Mouse (Mus musculus) ES-Bruce4 (cell line): ENCODE measurements around the gene Galnt18. TPM values are rescaled to one million over a fixed set of nuclear protein-coding genes. Genes with fewer than 3 reads are reported as not detected.

Source experiments
- H3K27ac ChIP-seq: 2 replicates; pipeline ENCODE4 v1.5.1; 2012; ENCODE audit warnings: low read length, inconsistent platforms; ENCODE audit not compliant: insufficient read depth
- H3K27me3 ChIP-seq: 2 replicates; pipeline ENCODE4 v1.6.1; 2012; ENCODE audit warnings: mild to moderate bottlenecking, low read length, inconsistent platforms; ENCODE audit not compliant: control insufficient read depth, poor library complexity, insufficient read depth, severe bottlenecking
- H3K36me3 ChIP-seq: 2 replicates; pipeline ENCODE4 v1.6.1; 2012; ENCODE audit warnings: inconsistent platforms, mild to moderate bottlenecking, low read length, moderate library complexity; ENCODE audit not compliant: control insufficient read depth, poor library complexity, insufficient read depth, severe bottlenecking
- H3K4me1 ChIP-seq: one replicate; pipeline ENCODE4 v1.8.1; 2011; ENCODE audit warnings: low read length; ENCODE audit not compliant: control insufficient read depth, insufficient read depth
- H3K4me3 ChIP-seq: 2 replicates; pipeline ENCODE4 v1.5.1; 2011; ENCODE audit warnings: low read depth, mild to moderate bottlenecking, low read length
- H3K9ac ChIP-seq: 2 replicates; pipeline ENCODE4 v1.6.1; 2012; ENCODE audit warnings: low read depth, mild to moderate bottlenecking, inconsistent platforms; ENCODE audit not compliant: poor library complexity, severe bottlenecking
- H3K9me3 ChIP-seq: replicated peaks from 2 replicates; pipeline ENCODE4 v1.6.1; 2012; ENCODE audit warnings: mild to moderate bottlenecking, low read length, inconsistent platforms; ENCODE audit not compliant: control insufficient read depth, poor library complexity, insufficient read depth, severe bottlenecking
- CTCF ChIP-seq: IDR thresholded peaks from one replicate; pipeline ENCODE4 v1.8.1; 2011; ENCODE audit warnings: low read depth, low read length
- EP300 ChIP-seq: IDR thresholded peaks from 2 replicates; pipeline ENCODE4 v1.6.1; 2011; ENCODE audit warnings: low read depth, low read length; ENCODE audit not compliant: insufficient read depth
- POLR2A ChIP-seq: IDR thresholded peaks from one replicate; pipeline ENCODE4 v1.8.1; 2011; ENCODE audit warnings: low read length; ENCODE audit not compliant: insufficient read depth
- polyA plus RNA-seq: library from polyadenylated mRNA; stranded (reverse); fragments of >200 nt; gene quantifications from 2 replicates; pipeline ENCODE4 v1.2.4, GENCODE M21; 2011; ENCODE audit warnings: low read depth; ENCODE audit not compliant: missing spikeins, insufficient read depth, insufficient read length

Galnt18 gene
- polyA plus RNA-seq, 1 experiment, result 2.6 TPM

GRCm38 (mm10) chr7:111730346-111731269, 49.2 kb downstream of the Galnt18 start:
- Histone ChIP-seq H3K4me3 (no peak overlapping the region), H3K27ac (no peak overlapping the region), H3K9ac (no peak overlapping the region), H3K4me1 (no peaks in the 10 kb centered on the region), H3K36me3 (no peaks in the 10 kb centered on the region), H3K27me3 (no peaks in the 10 kb centered on the region), H3K9me3 (no peaks in the 10 kb centered on the region)
- no peak for TF ChIP-seq EP300
- TF ChIP-seq POLR2A, result no peak
- TF ChIP-seq CTCF, result no peak

GRCm38 (mm10) chr7:111726928-111727327, 52.8 kb downstream of the Galnt18 start:
- Histone ChIP-seq H3K27ac (no peak overlapping the region), H3K4me3 (no peak overlapping the region), H3K4me1 (no peaks in the 10 kb centered on the region), H3K27me3 (no peaks in the 10 kb centered on the region), H3K9ac (no peak overlapping the region), H3K9me3 (no peaks in the 10 kb centered on the region), H3K36me3 (no peaks in the 10 kb centered on the region)
- TF ChIP-seq CTCF (no peak), POLR2A (no peak), EP300 (no peak)

DNA sequence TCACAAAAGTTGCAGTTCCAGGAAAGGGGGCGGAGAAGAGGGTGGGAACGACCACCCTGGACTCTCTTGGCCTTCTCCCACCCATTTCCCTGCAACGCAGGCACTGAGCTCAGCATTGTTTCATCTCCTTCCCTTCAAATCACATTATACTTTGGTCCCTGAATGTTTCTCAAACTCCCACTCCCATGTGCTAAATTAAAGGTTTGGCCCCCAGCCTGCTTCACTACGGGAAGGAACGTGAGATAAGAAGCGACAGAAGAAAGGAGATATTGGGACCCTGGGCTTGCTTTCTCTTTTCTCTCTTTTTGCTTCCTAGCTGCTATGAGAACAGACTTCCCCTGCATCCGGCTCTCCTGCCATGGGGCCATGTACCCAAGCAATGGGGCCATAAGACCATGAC, 55.0 kb downstream of the Galnt18 start:
- TF ChIP-seq EP300, result no peak
- no peak for TF ChIP-seq POLR2A
- no peak for TF ChIP-seq CTCF
- no peak overlapping the region for H3K9ac ChIP-seq

GRCm38 (mm10) chr7:111724004-111724403, 55.8 kb downstream of the Galnt18 start:
- H3K36me3 ChIP-seq, result no peaks in the 10 kb centered on the region
- no peaks in the 10 kb centered on the region for H3K4me1 ChIP-seq
- no peak for TF ChIP-seq EP300
- TF ChIP-seq CTCF, result no peak
- TF ChIP-seq POLR2A, result no peak
- H3K27me3 ChIP-seq, result no peaks in the 10 kb centered on the region
- no peak overlapping the region for H3K27ac ChIP-seq
- no peak overlapping the region for H3K4me3 ChIP-seq
- H3K9ac ChIP-seq, result no peak overlapping the region
- H3K9me3 ChIP-seq, result no peaks in the 10 kb centered on the region

More for the DNA sequence above, 55.0 kb downstream of the Galnt18 start:
- Histone ChIP-seq H3K27me3 (no peaks in the 10 kb centered on the region), H3K4me3 (no peak overlapping the region), H3K9me3 (no peaks in the 10 kb centered on the region), H3K27ac (no peak overlapping the region), H3K4me1 (no peaks in the 10 kb centered on the region), H3K36me3 (no peaks in the 10 kb centered on the region)

- Histone ChIP-seq H3K9ac (no peak overlapping the region), H3K27ac (no peak overlapping the region), H3K4me3 (no peak overlapping the region), H3K4me1 (no peaks in the 10 kb centered on the region), H3K9me3 (no peaks in the 10 kb centered on the region), H3K27me3 (no peaks in the 10 kb centered on the region), H3K36me3 (no peaks in the 10 kb centered on the region)
- TF ChIP-seq CTCF (no peak), POLR2A (no peak), EP300 (no peak)
These were observed 58.5 kb downstream of the Galnt18 start for GRCm38 (mm10) chr7:111721308-111721698.

- H3K27ac ChIP-seq, result no peak overlapping the region
- H3K9ac ChIP-seq, result no peak overlapping the region
- no peak overlapping the region for H3K4me3 ChIP-seq
- no peaks in the 10 kb centered on the region for H3K27me3 ChIP-seq
- H3K9me3 ChIP-seq, result no peaks in the 10 kb centered on the region
- TF ChIP-seq POLR2A (no peak), EP300 (no peak), CTCF (no peak)
- no peaks in the 10 kb centered on the region for H3K36me3 ChIP-seq
- no peaks in the 10 kb centered on the region for H3K4me1 ChIP-seq
These were observed 59.1 kb downstream of the Galnt18 start for GRCm38 (mm10) chr7:111720511-111721307.
